Mouse (Mus musculus) adrenal gland, adult (tissue): ENCODE measurements around the gene Fbxl15.

ENCODE experiments used
- DNase-seq, 2 experiments: peaks; one replicate each; pipeline ENCODE4 v3.0.0; 2022 to 2023; ENCODE audit warnings: low spot score in 1 of 2; ENCODE audit not compliant: inconsistent age in 2 of 2

Fbxl15 gene

GRCm38 (mm10) chr19:46308303-46308702, 19.7 kb upstream of the Fbxl15 start:
- DNase-seq, result peak in 1 of 2 experiments; percentile 11

GRCm38 (mm10) chr19:46308706-46309435, 19.1 kb upstream of the Fbxl15 start:
- peak; percentile 82 to 91 for DNase-seq

- peak in 1 of 2 experiments; percentile 16 for DNase-seq
Observed at GRCm38 (mm10) chr19:46309651-46310305, 18.2 kb upstream of the Fbxl15 start.

GRCm38 (mm10) chr19:46310312-46310865, 17.6 kb upstream of the Fbxl15 start:
- peak; percentile 11 to 23 for DNase-seq

GRCm38 (mm10) chr19:46311341-46311740, 16.6 kb upstream of the Fbxl15 start:
- peak; percentile 5 to 31 for DNase-seq

- peak in 1 of 2 experiments; percentile 10 for DNase-seq
Observed at GRCm38 (mm10) chr19:46312566-46312965, 15.4 kb upstream of the Fbxl15 start.

- peak; percentile 3 to 21 for DNase-seq
Observed at GRCm38 (mm10) chr19:46313116-46313515, 14.9 kb upstream of the Fbxl15 start.

GRCm38 (mm10) chr19:46313591-46313990, 14.4 kb upstream of the Fbxl15 start:
- DNase-seq, result peak in 1 of 2 experiments; percentile 5

- DNase-seq, result peak in 1 of 2 experiments; percentile 30
Observed at GRCm38 (mm10) chr19:46314151-46314601, 13.8 kb upstream of the Fbxl15 start.

- peak in 1 of 2 experiments; percentile 17 for DNase-seq
Observed at GRCm38 (mm10) chr19:46314872-46315742, 12.9 kb upstream of the Fbxl15 start.

- peak in 1 of 2 experiments; percentile 3 for DNase-seq
Observed at GRCm38 (mm10) chr19:46315752-46316610, 12.0 kb upstream of the Fbxl15 start.

GRCm38 (mm10) chr19:46316846-46317545, 11.0 kb upstream of the Fbxl15 start:
- DNase-seq, result peak in 1 of 2 experiments; percentile 5

GRCm38 (mm10) chr19:46317546-46317885, 10.5 kb upstream of the Fbxl15 start:
- DNase-seq, result no peak

GRCm38 (mm10) chr19:46318031-46318471, 9.9 kb upstream of the Fbxl15 start:
- peak; percentile 35 to 76 for DNase-seq

- peak; percentile 90 to 95 for DNase-seq
Observed at GRCm38 (mm10) chr19:46318586-46319378, 9.2 kb upstream of the Fbxl15 start.

- peak in 1 of 2 experiments; percentile 9 for DNase-seq
Observed at GRCm38 (mm10) chr19:46320076-46320785, 7.8 kb upstream of the Fbxl15 start.

- peak in 1 of 2 experiments; percentile 10 for DNase-seq
Observed at GRCm38 (mm10) chr19:46321101-46321943, 6.7 kb upstream of the Fbxl15 start.
